Mouse (Mus musculus) cerebellum, adult 2 months (tissue): ENCODE results near the gene Dlgap4.

Experiments used
- CTCF ChIP-seq: fragments of 200-500 bp; IDR thresholded peaks from 2 replicates; pipeline ENCODE4 v1.5.1; 2011; ENCODE audit warnings: low read depth, mild to moderate bottlenecking, control low read depth, low read length, moderate library complexity, borderline replicate concordance; ENCODE audit not compliant: insufficient read depth
- POLR2A ChIP-seq: fragments of 200-500 bp; IDR thresholded peaks from 2 replicates; pipeline ENCODE4 v1.6.1; 2011; ENCODE audit warnings: low read length, control low read depth, borderline replicate concordance; ENCODE audit not compliant: insufficient read depth

- TF ChIP-seq POLR2A (no peak), CTCF (peak; percentile 82)
Measured at GRCm38 (mm10) chr2:156809579-156809978, 196.1 kb downstream of the Dlgap4 start.
